15 mouse cellular contexts compared by ENCODE assay signal in genomic region chr13:43806371-43807271, GRCm38 (mm10). TPM values are rescaled to one million over a fixed set of nuclear protein-coding genes. Genes with fewer than 3 reads are reported as not detected.
DNase-seq lines count a peak whose midpoint lies in the region; ATAC-seq and TF ChIP-seq lines count a peak whose summit lies in the region.
"Had no signal": no experiment of that assay in that cellular context is flagged by ENCODE, and none has a peak within 500 bp of the region (broad histone marks: within the 10 kb centered on the region; RNA-seq: fewer than 3 reads in every experiment).

No protein-coding gene starts in this region.

- H3K27ac ChIP-seq in forebrain, postnatal 0 days (ENCODE audit: low read depth, low read length) = no peak overlapping the region
- H3K27ac ChIP-seq in midbrain, embryonic 11.5 days (ENCODE audit: low read depth, low read length) = no peak overlapping the region
- H3K27ac ChIP-seq: embryonic facial prominence, embryonic 12.5 days had no signal

- DNase-seq in frontal cortex, postnatal 10 days (ENCODE audit: low spot score in 2 of 2) = no peak
- peak; percentile 18 for DNase-seq in Muller cell, postnatal 12 days (ENCODE audit: inconsistent ontology term)
- DNase-seq in forebrain, postnatal 0 days = no peak
- DNase-seq in midbrain, embryonic 11.5 days (ENCODE audit: low spot score, missing footprints) = peak; percentile 86
- no peak for DNase-seq in yolk sac, embryonic 10.5 days (ENCODE audit: low spot score)
- no peak for DNase-seq in adrenal gland, postnatal 4 days (ENCODE audit: low spot score in 2 of 2)
- DNase-seq in kidney, postnatal 25 days = no peak
- DNase-seq: adrenal gland, adult 8-10 months; cerebellum, adult 18-20 months; kidney, postnatal 4 days; right cerebral cortex, postnatal 25 days had no signal

- H3K36me3 ChIP-seq in forebrain, postnatal 0 days (ENCODE audit: insufficient read depth) = no peaks in the 10 kb centered on the region
- H3K36me3 ChIP-seq in midbrain, embryonic 11.5 days (ENCODE audit: control insufficient read depth, insufficient read depth, low read length) = no peaks in the 10 kb centered on the region
- H3K36me3 ChIP-seq: embryonic facial prominence, embryonic 12.5 days had no signal

- no peaks in the 10 kb centered on the region for H3K9me3 ChIP-seq in forebrain, postnatal 0 days (ENCODE audit: low read length)
- no peaks in the 10 kb centered on the region; the same call in none of the 2 replicates for H3K9me3 ChIP-seq in midbrain, embryonic 11.5 days (ENCODE audit: control insufficient read depth, low read length)
- H3K9me3 ChIP-seq: embryonic facial prominence, embryonic 12.5 days had no signal

- ATAC-seq in frontal cortex, adult (ENCODE audit: low TSS enrichment) = peak; percentile 82
- peak; percentile 48; the same call in 1 of the 2 replicates for ATAC-seq in forebrain, postnatal 0 days
- no peak for ATAC-seq in midbrain, embryonic 11.5 days (ENCODE audit: low FRiP score)

- H3K4me1 ChIP-seq in forebrain, postnatal 0 days (ENCODE audit: insufficient read depth) = peaks cover 8% of the 10 kb centered on the region; the same call in 1 of the 2 replicates
- H3K4me1 ChIP-seq in midbrain, embryonic 11.5 days (ENCODE audit: control insufficient read depth, insufficient read depth, low read length) = peaks cover 11% of the 10 kb centered on the region

- 21% methylated on average over 14 of the region's 14 CpGs for WGBS in forebrain, postnatal 0 days
- 59% methylated on average over 14 of the region's 14 CpGs for WGBS in midbrain, embryonic 11.5 days

- no peak overlapping the region for H3K4me3 ChIP-seq in forebrain, postnatal 0 days (ENCODE audit: low read depth, low read length)
- H3K4me3 ChIP-seq in midbrain, embryonic 11.5 days (ENCODE audit: low read depth, low read length) = no peak overlapping the region
- H3K4me3 ChIP-seq: embryonic facial prominence, embryonic 12.5 days had no signal

- H3K27me3 ChIP-seq in forebrain, postnatal 0 days (ENCODE audit: insufficient read depth, low read length) = no peaks in the 10 kb centered on the region
- H3K27me3 ChIP-seq in midbrain, embryonic 11.5 days (ENCODE audit: control insufficient read depth, insufficient read depth, low read length) = no peaks in the 10 kb centered on the region; the same call in 1 of the 2 replicates
- H3K27me3 ChIP-seq: embryonic facial prominence, embryonic 12.5 days had no signal

- TF ChIP-seq CTCF in forebrain, postnatal 0 days (IDR thresholded peaks at IDR 0.05; ENCODE audit: low read depth) = no peak

- H3K9ac ChIP-seq in forebrain, postnatal 0 days = no peak overlapping the region
- H3K9ac ChIP-seq in midbrain, embryonic 11.5 days (ENCODE audit: low read length) = no peak overlapping the region
- H3K9ac ChIP-seq: embryonic facial prominence, embryonic 12.5 days had no signal

- H3K4me2 ChIP-seq in forebrain, postnatal 0 days (ENCODE audit: low read depth) = 0 out of 2 replicates have a peak overlapping the region, but pooled peaks have one; percentile 6
- no peak overlapping the region for H3K4me2 ChIP-seq in midbrain, embryonic 11.5 days
- H3K4me2 ChIP-seq: embryonic facial prominence, embryonic 12.5 days; heart, embryonic 11.5 days had no signal

RNA-seq across cellular contexts. Expression of gene Cd83, which starts 22.0 kb away (rescaled TPM):
- total RNA-seq in forebrain, postnatal 0 days (2014; rRNA removed) = 19.5 and 22.7 TPM in 2 replicates
- polyA plus RNA-seq in forebrain, postnatal 0 days (2015; fragmentation: Nextera tagmentation; extraction: Ambion mirVana) = 14.8 and 21.0 TPM in 2 replicates
- polyA plus RNA-seq in midbrain, embryonic 11.5 days (2014; fragmentation: Nextera tagmentation; extraction: Ambion mirVana) = 6.0 and 7.1 TPM in 2 replicates
- total RNA-seq in adrenal gland, postnatal 4 days (2021) = 1 to 10 TPM; 8.2 to 8.4 TPM
- total RNA-seq: MEL had no signal

Comparison
In these comparisons a context has a peak if more than half of its experiments do, and no peak if none do; other contexts are left out.
1. DNase-seq: peak in Muller cell, postnatal 12 days (single experiment) and midbrain, embryonic 11.5 days (single experiment); none in frontal cortex, postnatal 10 days (0 of 2), forebrain, postnatal 0 days (single experiment), yolk sac, embryonic 10.5 days (single experiment), adrenal gland, postnatal 4 days (0 of 2) and kidney, postnatal 25 days (0 of 2).